Mouse (Mus musculus) heart, adult 2 months (tissue): ENCODE results near the gene Pif1. TPM values are rescaled to one million over a fixed set of nuclear protein-coding genes. Genes with fewer than 3 reads are reported as not detected.

Source experiments
- DNase-seq, 2 experiments: peaks; one replicate each; pipeline ENCODE4 v3.0.0; 2021
- H3K27ac ChIP-seq: fragments of 200-600 bp; 2 replicates; pipeline ENCODE4 v1.8.1; 2022
- H3K27me3 ChIP-seq: fragments of 200-500 bp; 2 replicates; pipeline ENCODE4 v1.6.1; 2012; ENCODE audit warnings: mild to moderate bottlenecking, low read length, inconsistent platforms, mixed read lengths; ENCODE audit not compliant: control insufficient read depth, insufficient read depth
- H3K36me3 ChIP-seq: fragments of 200-500 bp; 2 replicates; pipeline ENCODE4 v1.6.1; 2012; ENCODE audit warnings: low read length, inconsistent platforms; ENCODE audit not compliant: control insufficient read depth, insufficient read depth
- H3K4me1 ChIP-seq: fragments of 200-500 bp; 2 replicates; pipeline ENCODE4 v1.6.1; 2011; ENCODE audit warnings: low read length; ENCODE audit not compliant: control insufficient read depth, insufficient read depth
- H3K4me3 ChIP-seq: fragments of 200-600 bp; 2 replicates; pipeline ENCODE4 v1.8.1; 2022
- H3K79me2 ChIP-seq: fragments of 200-500 bp; replicated peaks from 2 replicates; pipeline ENCODE4 v1.6.1; 2012; ENCODE audit warnings: mild to moderate bottlenecking, inconsistent platforms, low read length, moderate library complexity, mixed read lengths; ENCODE audit not compliant: control insufficient read depth, insufficient read depth
- H3K9ac ChIP-seq: fragments of 200-500 bp; 2 replicates; pipeline ENCODE4 v1.6.1; 2012; ENCODE audit warnings: low read depth, mild to moderate bottlenecking, control low read depth, inconsistent platforms, low read length, mixed read lengths
- CTCF ChIP-seq: fragments of 200-600 bp; IDR thresholded peaks from 2 replicates; pipeline ENCODE4 v1.8.1; 2022; ENCODE audit warnings: antibody characterized with exemption, mild to moderate bottlenecking, moderate library complexity
- EP300 ChIP-seq: fragments of 200-500 bp; IDR thresholded peaks from 2 replicates; pipeline ENCODE4 v1.6.1; 2011; ENCODE audit warnings: low read depth, low read length, control low read depth; ENCODE audit not compliant: insufficient read depth
- POLR2A ChIP-seq: fragments of 200-500 bp; IDR thresholded peaks from 2 replicates; pipeline ENCODE4 v1.6.1; 2011; ENCODE audit warnings: mild to moderate bottlenecking, low read depth, low read length, control low read depth; ENCODE audit not compliant: insufficient read depth
- WGBS: fragments of 180-500 bp; shearing (Covaris S2); methylation state at CpG from one replicate; pipeline ENCODE4 v1.1.7; 2018; 5-methylcytosine and 5-hydroxymethylcytosine counted together
- intact Hi-C: fragments of 180-260 bp; cut with DNase I; formaldehyde crosslinking; loops from one replicate; pipeline ENCODE4 v1.15.1; 2025
- polyA plus RNA-seq: library from polyadenylated mRNA; depleted of rRNA; stranded (reverse); fragments of >200 nt; gene quantifications from 2 replicates; pipeline ENCODE4 v1.2.3, GENCODE M21; 2012
- total RNA-seq, 2 experiments: library from RNA; stranded (reverse); gene quantifications; 2 replicates each; pipeline ENCODE4 v1.2.3; 2021

Gene Pif1
- total and polyA plus RNA-seq, 3 experiments = 0.23 TPM; not detected in 2

- H3K9ac ChIP-seq = no peak overlapping the region
- H3K36me3 ChIP-seq = no peaks in the 10 kb centered on the region
- no peak overlapping the region for H3K4me3 ChIP-seq
- no peaks in the 10 kb centered on the region for H3K79me2 ChIP-seq
- peak overlapping the region; percentile 45 for H3K27ac ChIP-seq
- WGBS = 54% methylated on average over 10 of the region's 10 CpGs
- peaks cover 38% of the 10 kb centered on the region for H3K4me1 ChIP-seq
- peak in 1 of 2 experiments; percentile 45 for DNase-seq
- no peaks in the 10 kb centered on the region for H3K27me3 ChIP-seq
- intact Hi-C loops = loop anchor here (2.0 kb wide), 1 partner anchor 19 kb away; no protein-coding TSS in a partner anchor
- TF ChIP-seq POLR2A = no peak
- 0 out of 2 replicates have a peak, but pooled peaks have one; percentile 18 for TF ChIP-seq EP300
Observed at GRCm38 (mm10) chr9:65545635-65546412, 41.1 kb upstream of the Pif1 start.

GRCm38 (mm10) chr9:65546413-65546695 lies 40.6 kb upstream of the Pif1 start:
- Histone ChIP-seq H3K36me3 (no peaks in the 10 kb centered on the region), H3K27me3 (no peaks in the 10 kb centered on the region), H3K27ac (peak overlapping the region; percentile 45), H3K9ac (no peak overlapping the region), H3K79me2 (no peaks in the 10 kb centered on the region), H3K4me1 (peaks cover 42% of the 10 kb centered on the region), H3K4me3 (no peak overlapping the region)
- WGBS = 26% methylated on average over 4 of the region's 4 CpGs
- TF ChIP-seq CTCF = no peak
- TF ChIP-seq EP300 = no peak
- no peak for TF ChIP-seq POLR2A
- DNase-seq = no peak
- intact Hi-C loops = loop anchor here (2.0 kb wide), 1 partner anchor 20 kb away; no protein-coding TSS in a partner anchor

DNA sequence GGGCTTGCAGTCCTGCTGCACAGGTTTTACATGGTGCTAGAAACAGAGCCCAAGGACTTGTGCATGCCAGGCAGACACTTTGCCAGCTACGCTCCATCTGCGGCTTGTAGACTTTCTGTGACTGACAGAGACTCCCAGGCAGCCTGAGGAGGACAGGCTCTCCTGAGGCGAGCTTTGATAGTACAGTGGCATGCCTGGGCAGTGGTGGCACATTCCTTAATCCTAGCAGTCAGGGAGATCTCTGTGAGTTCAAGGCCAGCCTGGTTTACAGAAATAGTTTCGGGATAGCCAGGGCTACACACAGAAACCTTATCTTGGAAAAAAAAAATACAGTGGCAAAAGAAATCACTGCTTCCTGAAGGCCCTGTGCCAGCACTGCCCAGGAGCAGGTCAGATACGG lies 39.8 kb upstream of the Pif1 start:
- Histone ChIP-seq H3K9ac (no peak overlapping the region), H3K4me3 (no peak overlapping the region), H3K27ac (no peak overlapping the region; the same call in 1 of the 2 replicates), H3K4me1 (peaks cover 42% of the 10 kb centered on the region), H3K79me2 (no peaks in the 10 kb centered on the region), H3K27me3 (no peaks in the 10 kb centered on the region), H3K36me3 (no peaks in the 10 kb centered on the region; the same call in 1 of the 2 replicates)
- 76% methylated on average over 5 of the region's 5 CpGs for WGBS
- intact Hi-C loops = loop anchor here (2.0 kb wide), 1 partner anchor 20 kb away; no protein-coding TSS in a partner anchor
- no peak for DNase-seq
- TF ChIP-seq EP300 (no peak), POLR2A (no peak), CTCF (no peak)

DNA sequence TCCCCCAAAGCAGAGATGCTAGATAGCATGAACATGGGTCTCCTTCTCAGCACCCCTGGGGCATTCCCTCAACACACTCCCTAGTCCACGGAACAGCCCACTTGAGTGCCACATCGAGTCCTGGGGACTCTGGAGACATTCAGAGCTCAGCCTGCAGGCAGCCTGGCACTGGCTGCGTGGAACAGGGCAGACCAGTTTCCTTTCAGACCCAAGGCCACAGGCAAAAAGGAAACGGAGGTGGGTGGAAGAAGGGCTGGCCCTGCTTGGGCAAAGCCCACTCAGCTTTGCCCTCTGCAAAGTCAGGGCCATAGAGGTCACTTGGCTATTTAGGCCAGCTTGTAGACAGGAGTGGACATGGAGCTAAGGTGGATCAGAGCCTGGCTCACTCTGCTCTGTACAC lies 39.1 kb upstream of the Pif1 start:
- Histone ChIP-seq H3K36me3 (no peaks in the 10 kb centered on the region; the same call in 1 of the 2 replicates), H3K4me1 (peaks cover 44% of the 10 kb centered on the region), H3K4me3 (no peak overlapping the region), H3K79me2 (no peaks in the 10 kb centered on the region), H3K27me3 (no peaks in the 10 kb centered on the region), H3K9ac (no peak overlapping the region), H3K27ac (no peak overlapping the region)
- WGBS = 57% methylated on average over 4 of the region's 4 CpGs
- intact Hi-C loops = loop anchor here (2.0 kb wide), 1 partner anchor 21 kb away; no protein-coding TSS in a partner anchor
- DNase-seq = no peak
- no peak for TF ChIP-seq POLR2A
- TF ChIP-seq EP300 = no peak
- TF ChIP-seq CTCF = no peak

- intact Hi-C loops = no loop called here
- Histone ChIP-seq H3K27ac (no peak overlapping the region), H3K27me3 (no peaks in the 10 kb centered on the region), H3K36me3 (no peaks in the 10 kb centered on the region; the same call in 1 of the 2 replicates), H3K9ac (no peak overlapping the region), H3K4me3 (no peak overlapping the region), H3K79me2 (no peaks in the 10 kb centered on the region), H3K4me1 (peaks cover 44% of the 10 kb centered on the region)
- no peak for TF ChIP-seq EP300
- no peak for TF ChIP-seq CTCF
- TF ChIP-seq POLR2A = no peak
- 75% methylated on average over 8 of the region's 8 CpGs for WGBS
- no peak for DNase-seq
Observed at GRCm38 (mm10) chr9:65548311-65548710, 38.6 kb upstream of the Pif1 start.

DNA sequence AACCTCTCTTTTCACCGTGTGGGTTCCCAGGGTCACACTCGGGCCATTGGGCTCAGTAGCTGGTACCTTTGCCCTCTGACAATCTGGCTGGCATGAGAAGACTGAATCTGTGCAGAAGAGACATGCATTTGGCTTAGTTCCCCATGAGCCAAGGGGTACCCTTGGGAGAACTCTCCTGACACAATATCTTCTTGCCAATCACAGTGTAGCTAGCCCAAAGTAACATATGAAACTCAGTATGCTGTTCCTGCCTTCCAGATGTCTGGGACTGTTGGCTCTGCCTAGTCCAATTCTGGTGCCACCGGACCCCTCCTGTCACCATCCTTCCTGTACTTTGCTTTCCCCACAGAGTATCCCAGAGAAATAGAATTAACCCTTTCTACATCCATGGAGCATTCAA lies 37.8 kb upstream of the Pif1 start:
- WGBS = 72% methylated on average over 3 of the region's 3 CpGs
- H3K4me1 ChIP-seq = peaks cover 44% of the 10 kb centered on the region
- H3K79me2 ChIP-seq = no peaks in the 10 kb centered on the region
- no peak overlapping the region for H3K4me3 ChIP-seq
- DNase-seq = no peak
- no peaks in the 10 kb centered on the region for H3K27me3 ChIP-seq
- no peaks in the 10 kb centered on the region; the same call in 1 of the 2 replicates for H3K36me3 ChIP-seq
- H3K9ac ChIP-seq = no peak overlapping the region
- peak overlapping the region; percentile 95 for H3K27ac ChIP-seq
- intact Hi-C loops = no loop called here
- TF ChIP-seq CTCF (no peak), POLR2A (no peak), EP300 (no peak)
